Mouse (Mus musculus) hindbrain, embryonic 15.5 days (tissue): Measurements from ENCODE around the gene Gm47955. TPM values are rescaled to one million over a fixed set of nuclear protein-coding genes. Genes with fewer than 3 reads are reported as not detected.
"Not testable (repeated sequence)": the region's sequence is repeated elsewhere in the genome, so short reads cannot be mapped to it uniquely, and the experiment has no call there.

ENCODE experiments used
- ATAC-seq: fragments of 200-750 bp; cut with Nextera tagmentation; 2 replicates; pipeline ENCODE4 v1.8.0; 2017; ENCODE audit warnings: low read depth, moderate number of reproducible peaks, moderate TSS enrichment; ENCODE audit not compliant: low FRiP score
- H3K27ac ChIP-seq: fragments of 300-500 bp; sonication (generic); replicated peaks from 2 replicates; pipeline ENCODE4 v1.5.1; 2015; ENCODE audit warnings: mild to moderate bottlenecking, inconsistent platforms
- H3K27me3 ChIP-seq: fragments of 300-500 bp; sonication (generic); 2 replicates; pipeline ENCODE4 v1.6.1; 2015; ENCODE audit warnings: control low read depth, inconsistent platforms
- H3K36me3 ChIP-seq: fragments of 300-500 bp; sonication (generic); 2 replicates; pipeline ENCODE4 v1.6.1; 2015; ENCODE audit warnings: control low read depth, inconsistent platforms
- H3K4me1 ChIP-seq: fragments of 300-500 bp; sonication (generic); replicated peaks from 2 replicates; pipeline ENCODE4 v1.6.1; 2015; ENCODE audit warnings: control low read depth, inconsistent platforms
- H3K4me2 ChIP-seq: fragments of 300-500 bp; sonication (generic); 2 replicates; pipeline ENCODE4 v1.6.1; 2015; ENCODE audit warnings: moderate library complexity, mild to moderate bottlenecking, inconsistent platforms
- H3K4me3 ChIP-seq: fragments of 300-500 bp; sonication (generic); 2 replicates; pipeline ENCODE4 v1.5.1; 2015; ENCODE audit warnings: mild to moderate bottlenecking, inconsistent platforms
- H3K9ac ChIP-seq: fragments of 300-500 bp; sonication (generic); 2 replicates; pipeline ENCODE4 v1.6.1; 2015; ENCODE audit warnings: inconsistent platforms
- H3K9me3 ChIP-seq: fragments of 300-500 bp; sonication (generic); 2 replicates; pipeline ENCODE4 v1.6.1; 2016; ENCODE audit warnings: control low read depth, inconsistent platforms
- WGBS: fragments of 180-500 bp; shearing (Covaris S2); methylation state at CpG from one replicate; pipeline ENCODE4 v1.1.7; 2015; 5-methylcytosine and 5-hydroxymethylcytosine counted together
- polyA plus RNA-seq: library from polyadenylated mRNA; unstranded; fragments of >200 nt; fragmentation: Nextera tagmentation; extraction: Ambion mirVana; gene quantifications from 2 replicates; pipeline ENCODE4 v1.2.1, GENCODE M21; 2015

The Gm47955 gene
- polyA plus RNA-seq, 1 experiment from 2014 or later: not detected

DNA sequence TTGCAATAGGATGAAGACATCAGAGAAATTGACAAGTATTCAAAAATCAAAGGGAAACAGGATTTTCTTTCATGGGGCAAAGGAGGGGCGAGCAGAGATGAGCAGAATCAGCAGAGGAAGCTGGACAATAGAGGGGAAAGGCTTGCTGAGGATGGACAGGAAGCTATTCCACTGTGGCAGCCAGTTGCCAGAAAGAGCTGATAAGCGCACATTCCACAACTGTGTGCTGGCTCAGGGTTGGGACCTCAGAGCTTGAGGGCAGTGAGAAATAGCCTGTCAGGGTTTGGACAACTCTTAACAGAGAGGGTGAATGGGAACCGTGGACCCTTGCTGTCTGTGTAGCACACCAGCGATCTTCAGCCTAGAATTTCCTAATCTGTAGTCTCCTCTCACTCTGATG is 12.0 kb downstream of the Gm47955 start:
- Histone ChIP-seq H3K9me3 (no peaks in the 10 kb centered on the region), H3K9ac (no peak overlapping the region), H3K27me3 (no peaks in the 10 kb centered on the region), H3K4me3 (no peak overlapping the region), H3K27ac (no peak overlapping the region), H3K36me3 (no peaks in the 10 kb centered on the region), H3K4me1 (no peaks in the 10 kb centered on the region), H3K4me2 (no peak overlapping the region)
- 62% methylated on average over 4 of the region's 4 CpGs for WGBS
- no peak for ATAC-seq

DNA sequence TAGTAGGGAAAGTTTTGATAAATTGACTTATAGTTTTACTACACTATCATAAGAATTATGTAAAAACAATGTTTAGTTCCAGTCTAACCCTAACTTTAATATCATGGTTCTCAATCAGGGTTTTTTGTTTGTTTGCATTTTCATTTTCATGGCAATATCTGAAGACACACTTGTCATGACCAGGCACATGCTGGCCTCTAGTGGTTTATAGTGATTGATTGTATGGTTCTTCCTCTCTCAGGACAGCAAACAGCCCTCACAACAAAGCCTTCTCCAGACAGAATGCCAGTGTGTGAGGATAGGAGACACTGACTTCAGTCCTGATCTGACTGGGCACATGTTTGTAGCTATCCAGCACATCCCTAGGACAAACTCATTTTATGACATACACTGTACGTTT is 13.2 kb downstream of the Gm47955 start:
- no peaks in the 10 kb centered on the region for H3K9me3 ChIP-seq
- WGBS: 86% methylated on average over 1 of the region's 1 CpGs

DNA sequence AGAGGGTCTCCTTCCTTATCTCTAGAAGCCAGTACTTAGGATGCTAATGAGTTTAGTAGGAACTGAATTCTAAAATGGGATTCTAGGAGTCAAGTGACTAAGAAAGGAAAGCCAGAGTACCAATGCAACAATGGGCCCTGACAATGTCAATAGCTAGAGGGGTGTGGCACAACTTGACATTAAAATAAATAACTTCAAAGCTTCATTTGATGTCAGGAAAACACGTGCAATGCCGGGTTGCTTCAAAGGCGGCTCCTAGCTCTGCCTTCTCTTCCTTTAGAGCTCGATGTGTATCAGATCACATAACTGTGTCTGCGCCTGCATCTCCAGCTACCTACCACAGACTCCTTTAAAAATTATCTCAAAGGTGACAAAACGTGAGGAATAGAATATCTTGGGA is 13.8 kb downstream of the Gm47955 start:
- no peaks in the 10 kb centered on the region for H3K27me3 ChIP-seq
- no peaks in the 10 kb centered on the region for H3K9me3 ChIP-seq
- no peak overlapping the region for H3K4me3 ChIP-seq
- no peak overlapping the region for H3K27ac ChIP-seq
- ATAC-seq: no peak
- H3K36me3 ChIP-seq: no peaks in the 10 kb centered on the region
- H3K4me2 ChIP-seq: no peak overlapping the region
- 72% methylated on average over 6 of the region's 6 CpGs for WGBS
- H3K4me1 ChIP-seq: no peaks in the 10 kb centered on the region
- no peak overlapping the region for H3K9ac ChIP-seq

More for the DNA sequence above, 13.2 kb downstream of the Gm47955 start:
- Histone ChIP-seq H3K36me3 (no peaks in the 10 kb centered on the region), H3K27ac (peak overlapping the region; percentile 48), H3K4me1 (no peaks in the 10 kb centered on the region), H3K4me3 (no peak overlapping the region), H3K9ac (no peak overlapping the region), H3K27me3 (no peaks in the 10 kb centered on the region), H3K4me2 (no peak overlapping the region)
- ATAC-seq: no peak

DNA sequence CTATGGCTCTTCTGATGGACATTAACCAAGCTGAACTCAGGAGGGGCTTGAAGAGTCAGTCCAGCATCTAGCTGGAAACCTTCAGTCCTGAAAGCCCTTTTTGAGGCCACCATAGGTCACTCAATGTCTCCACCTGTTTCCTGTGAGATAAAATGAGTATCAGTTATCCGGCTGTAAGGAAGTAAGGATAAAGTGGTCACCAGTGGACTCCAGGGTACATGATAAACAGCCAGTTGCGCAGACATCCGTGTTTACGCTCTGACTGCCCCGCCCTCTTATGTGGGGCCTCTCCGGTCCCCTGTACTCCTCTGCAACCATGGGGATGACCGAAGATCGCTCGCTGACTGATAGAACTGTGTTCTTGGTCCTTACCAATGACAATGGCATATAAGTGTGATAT is 14.3 kb downstream of the Gm47955 start:
- Histone ChIP-seq H3K4me1 (no peaks in the 10 kb centered on the region), H3K9me3 (no peaks in the 10 kb centered on the region), H3K9ac (no peak overlapping the region), H3K36me3 (no peaks in the 10 kb centered on the region), H3K27ac (no peak overlapping the region), H3K4me2 (no peak overlapping the region), H3K4me3 (no peak overlapping the region), H3K27me3 (no peaks in the 10 kb centered on the region)
- ATAC-seq: no peak
- WGBS: 91% methylated on average over 9 of the region's 9 CpGs

DNA sequence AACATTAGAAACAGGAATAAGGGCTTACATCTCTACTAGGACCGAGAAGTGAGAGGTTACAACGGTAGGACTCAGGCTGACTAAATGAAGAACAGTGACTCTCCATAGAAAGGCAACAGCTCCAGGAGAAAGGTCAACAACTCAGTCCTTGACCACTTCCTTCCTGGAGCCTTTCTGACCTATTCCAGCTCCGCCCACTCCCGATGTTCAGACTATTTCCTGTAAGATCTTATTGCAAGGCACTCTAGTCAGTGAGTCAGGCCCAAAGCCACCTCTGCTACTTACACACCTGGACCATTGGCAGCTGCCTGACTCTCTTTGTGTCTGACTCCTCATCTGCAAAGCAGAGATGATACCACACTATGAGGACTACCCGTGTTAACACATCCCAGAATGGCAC is 15.7 kb downstream of the Gm47955 start:
- 87% methylated on average over 5 of the region's 5 CpGs for WGBS
- no peak overlapping the region for H3K9ac ChIP-seq
- no peak for ATAC-seq

DNA sequence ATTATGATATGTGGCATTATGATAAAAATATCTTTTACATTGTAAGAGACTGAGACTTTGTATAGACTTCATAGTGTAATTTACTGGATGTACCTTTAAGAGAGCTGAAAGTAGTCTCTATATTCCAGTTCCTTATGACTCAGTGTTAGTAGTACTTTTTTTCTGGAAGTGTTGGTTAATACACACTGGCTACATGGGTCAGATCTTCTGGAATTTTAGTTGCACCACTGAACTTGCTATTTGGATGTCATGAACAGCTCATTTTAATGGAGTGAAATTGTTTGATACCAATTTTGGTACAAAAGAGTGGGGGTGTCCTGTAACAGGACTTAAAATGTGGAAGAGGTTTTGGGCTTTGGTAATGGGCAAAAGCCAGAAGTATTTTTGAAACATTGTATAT is 17.8 kb downstream of the Gm47955 start:
- ATAC-seq: no peak
- no peak overlapping the region for H3K4me2 ChIP-seq
- no peak overlapping the region for H3K27ac ChIP-seq
- H3K27me3 ChIP-seq: no peaks in the 10 kb centered on the region
- H3K4me1 ChIP-seq: no peaks in the 10 kb centered on the region
- H3K36me3 ChIP-seq: no peaks in the 10 kb centered on the region
- no peak overlapping the region for H3K9ac ChIP-seq
- H3K9me3 ChIP-seq: no peaks in the 10 kb centered on the region
- no peak overlapping the region for H3K4me3 ChIP-seq

More for the DNA sequence above, 15.7 kb downstream of the Gm47955 start:
- Histone ChIP-seq H3K9me3 (no peaks in the 10 kb centered on the region), H3K4me3 (no peak overlapping the region), H3K4me1 (no peaks in the 10 kb centered on the region), H3K27ac (no peak overlapping the region), H3K27me3 (no peaks in the 10 kb centered on the region), H3K4me2 (no peak overlapping the region), H3K36me3 (no peaks in the 10 kb centered on the region)

DNA sequence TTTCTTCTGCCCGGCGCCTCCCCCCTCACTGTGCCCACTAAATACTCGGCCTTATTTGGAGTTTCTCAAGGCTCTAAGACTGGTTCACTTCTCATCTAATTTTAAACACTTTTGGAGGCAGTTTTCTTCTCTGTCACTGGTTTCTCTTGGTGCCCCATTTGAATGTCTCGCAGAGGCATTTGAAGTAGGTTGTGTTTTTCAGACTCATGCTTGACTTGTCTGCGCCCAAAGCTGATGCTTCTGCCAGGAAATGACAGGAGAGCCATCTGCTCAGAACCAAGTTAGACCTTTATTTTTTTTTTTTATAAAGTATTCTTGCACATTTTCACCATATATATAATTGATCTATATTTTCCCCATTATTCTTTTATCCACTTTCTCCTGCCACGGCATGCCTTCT is 26.7 kb downstream of the Gm47955 start:
- 94% methylated on average over 6 of the region's 6 CpGs for WGBS
- Histone ChIP-seq H3K4me2 (no peak overlapping the region), H3K36me3 (no peaks in the 10 kb centered on the region), H3K27ac (no peak overlapping the region), H3K4me1 (no peaks in the 10 kb centered on the region), H3K4me3 (no peak overlapping the region), H3K27me3 (no peaks in the 10 kb centered on the region), H3K9me3 (no peaks in the 10 kb centered on the region), H3K9ac (no peak overlapping the region)
- no peak for ATAC-seq

DNA sequence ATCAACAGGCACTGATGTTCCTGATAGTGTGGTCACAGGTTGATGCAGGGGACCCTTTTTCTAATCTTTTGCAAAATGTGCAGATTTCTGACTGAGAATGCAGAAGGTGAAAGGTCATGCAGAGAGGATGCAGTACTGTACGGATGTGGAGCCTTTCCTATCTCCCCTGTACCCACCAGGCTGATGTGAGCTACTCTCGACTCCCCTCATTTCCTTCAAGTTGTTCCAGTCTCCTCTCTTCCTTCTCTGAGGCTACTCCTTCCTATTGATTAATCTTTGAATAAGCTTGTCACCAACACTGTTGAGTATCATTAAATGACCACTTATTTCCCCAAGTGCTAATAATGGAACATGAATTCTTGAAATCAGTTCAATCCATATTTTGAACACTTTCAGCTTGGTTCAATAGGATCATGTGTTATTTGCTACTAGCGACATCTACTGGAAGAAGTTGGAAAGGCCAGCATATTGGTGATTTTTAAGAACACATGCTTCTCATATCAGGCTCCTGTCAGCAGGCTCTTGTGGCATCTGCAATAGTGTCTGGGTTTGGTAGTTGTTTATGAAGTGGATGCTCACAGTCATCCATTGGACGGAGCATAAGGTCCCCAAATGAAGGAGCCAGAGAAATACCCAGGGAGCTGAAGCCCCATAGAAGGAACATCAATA is 27.6 kb downstream of the Gm47955 start:
- ATAC-seq: peak; percentile 77; the same call in 1 of the 2 replicates
- no peaks in the 10 kb centered on the region for H3K27me3 ChIP-seq
- H3K9ac ChIP-seq: no peak overlapping the region
- H3K36me3 ChIP-seq: no peaks in the 10 kb centered on the region
- no peak overlapping the region for H3K4me2 ChIP-seq
- no peaks in the 10 kb centered on the region for H3K4me1 ChIP-seq
- WGBS: 31% methylated on average over 4 of the region's 4 CpGs
- H3K9me3 ChIP-seq: no peaks in the 10 kb centered on the region
- no peak overlapping the region for H3K4me3 ChIP-seq
- no peak overlapping the region for H3K27ac ChIP-seq

DNA sequence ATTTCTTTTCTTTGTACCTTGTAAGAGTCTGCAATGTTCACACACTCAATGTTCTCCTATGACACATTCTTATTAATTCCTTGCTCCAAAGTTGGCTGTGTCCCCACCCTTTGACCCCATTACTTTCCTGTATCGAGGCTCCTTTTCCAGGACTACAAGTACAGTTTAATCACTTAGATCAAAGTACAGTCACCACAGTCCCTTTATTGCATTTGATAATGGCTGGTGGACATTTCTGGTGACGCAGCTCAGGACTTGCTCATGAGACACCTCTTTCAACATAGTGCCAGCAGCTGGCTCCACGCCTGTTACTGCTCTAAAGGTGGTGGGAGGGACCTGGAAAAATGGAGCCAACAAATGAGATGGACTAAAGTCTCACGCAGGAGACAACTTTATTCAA is 31.0 kb downstream of the Gm47955 start:
- ATAC-seq: no peak
- H3K27me3 ChIP-seq: no peaks in the 10 kb centered on the region
- H3K27ac ChIP-seq: no peak overlapping the region
- H3K9me3 ChIP-seq: no peaks in the 10 kb centered on the region
- 68% methylated on average over 4 of the region's 4 CpGs for WGBS
- no peak overlapping the region for H3K4me2 ChIP-seq
- no peaks in the 10 kb centered on the region for H3K36me3 ChIP-seq
- H3K9ac ChIP-seq: no peak overlapping the region
- no peaks in the 10 kb centered on the region for H3K4me1 ChIP-seq
- H3K4me3 ChIP-seq: no peak overlapping the region

DNA sequence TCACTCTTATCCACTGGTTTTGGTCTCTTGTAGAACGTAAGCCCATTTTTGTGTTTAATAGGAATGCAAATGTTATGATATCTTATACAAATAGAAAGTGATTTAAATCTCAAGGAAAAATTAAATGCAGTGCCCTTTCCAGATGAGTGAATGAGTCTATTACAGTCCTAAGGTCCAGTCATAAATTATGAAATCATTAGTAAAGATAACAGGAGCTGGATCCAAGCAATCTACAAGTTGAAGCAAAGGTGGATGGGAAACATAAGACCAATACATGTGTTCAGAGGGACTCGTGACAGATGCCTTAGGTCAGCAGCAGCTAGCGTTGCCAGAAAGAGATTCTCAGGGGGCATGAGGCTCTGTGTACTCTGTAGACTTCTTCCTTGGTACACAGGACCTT is 31.5 kb downstream of the Gm47955 start:
- H3K27ac ChIP-seq: no peak overlapping the region
- no peak overlapping the region for H3K4me3 ChIP-seq
- no peaks in the 10 kb centered on the region for H3K27me3 ChIP-seq
- no peaks in the 10 kb centered on the region for H3K9me3 ChIP-seq
- no peaks in the 10 kb centered on the region for H3K4me1 ChIP-seq
- ATAC-seq: no peak
- no peak overlapping the region for H3K4me2 ChIP-seq
- H3K36me3 ChIP-seq: no peaks in the 10 kb centered on the region
- WGBS: 74% methylated on average over 3 of the region's 3 CpGs
- no peak overlapping the region for H3K9ac ChIP-seq

DNA sequence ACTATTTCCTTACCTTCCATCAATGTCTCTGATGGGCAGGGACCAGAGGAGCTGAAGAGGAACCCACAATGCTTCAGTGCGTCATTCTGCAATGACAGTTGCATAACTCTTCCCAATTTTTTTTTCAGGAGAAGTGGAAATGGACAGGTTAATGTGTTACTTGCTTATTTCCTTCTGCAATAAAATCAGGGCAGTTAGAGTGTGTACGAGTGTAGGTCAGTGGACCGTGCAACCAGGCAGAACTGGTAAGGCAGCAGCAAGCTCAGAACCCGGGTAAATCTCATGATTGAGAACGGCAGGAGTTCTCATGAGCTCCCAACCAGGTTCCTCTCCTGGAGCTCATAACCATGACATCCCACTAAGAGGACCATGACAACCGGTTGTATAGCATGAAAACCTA is 32.0 kb downstream of the Gm47955 start:
- WGBS: 90% methylated on average over 6 of the region's 6 CpGs
- Histone ChIP-seq H3K9ac (no peak overlapping the region), H3K9me3 (no peaks in the 10 kb centered on the region), H3K36me3 (no peaks in the 10 kb centered on the region), H3K4me2 (no peak overlapping the region), H3K4me1 (no peaks in the 10 kb centered on the region), H3K27ac (no peak overlapping the region), H3K27me3 (no peaks in the 10 kb centered on the region), H3K4me3 (no peak overlapping the region)
- no peak for ATAC-seq

DNA sequence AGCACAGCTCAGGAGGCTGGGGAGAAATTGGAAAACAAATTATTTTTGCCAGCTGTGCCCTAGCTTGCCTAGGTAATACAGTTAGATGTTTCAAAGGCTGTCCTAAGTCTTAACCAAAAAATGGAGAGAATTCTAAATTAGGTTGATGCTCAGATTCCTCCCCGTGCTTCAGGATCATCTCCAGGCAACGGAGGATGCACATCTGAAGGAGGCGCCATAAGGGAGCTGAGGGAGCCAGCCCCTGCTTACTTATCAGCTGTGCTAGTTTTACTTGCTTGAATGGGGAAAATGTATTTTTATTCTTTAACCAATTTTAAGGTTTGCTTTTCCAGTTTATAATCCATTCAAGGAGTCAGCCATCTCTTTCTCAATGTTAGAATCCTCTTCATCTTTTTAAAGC is 33.9 kb downstream of the Gm47955 start:
- H3K4me3 ChIP-seq: no peak overlapping the region
- WGBS: 85% methylated on average over 3 of the region's 3 CpGs
- ATAC-seq: no peak
- H3K9ac ChIP-seq: no peak overlapping the region
- no peaks in the 10 kb centered on the region for H3K36me3 ChIP-seq
- no peak overlapping the region for H3K4me2 ChIP-seq
- no peaks in the 10 kb centered on the region for H3K9me3 ChIP-seq
- H3K4me1 ChIP-seq: no peaks in the 10 kb centered on the region
- no peaks in the 10 kb centered on the region for H3K27me3 ChIP-seq
- no peak overlapping the region for H3K27ac ChIP-seq

DNA sequence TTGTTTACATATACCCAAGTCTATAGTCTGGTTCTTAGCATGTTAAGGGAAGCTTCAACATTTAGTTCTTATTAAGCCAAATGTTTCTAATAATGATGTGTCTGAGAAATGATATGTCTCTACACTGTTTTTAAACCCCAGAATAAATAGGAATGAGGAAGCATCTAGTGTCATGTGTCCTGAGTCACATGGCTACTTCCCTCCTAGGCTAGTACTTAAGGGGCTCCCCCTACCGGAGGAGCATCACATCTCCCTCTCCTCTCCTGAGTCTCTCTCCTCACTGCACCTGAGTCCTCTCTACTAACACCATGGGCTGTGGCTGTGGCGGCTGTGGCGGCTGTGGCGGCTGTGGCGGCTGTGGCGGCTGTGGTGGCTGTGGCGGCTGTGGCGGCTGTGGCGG is 40.2 kb downstream of the Gm47955 start, which contains the start of gene Gm47959:
TSS of gene Gm47959 (plus strand) at position 243 of the 400 bp plus-strand sequence.
- not testable (repeated sequence) for H3K36me3 ChIP-seq, H3K4me3 ChIP-seq, H3K4me1 ChIP-seq, ATAC-seq, H3K4me2 ChIP-seq, H3K27ac ChIP-seq, H3K9ac ChIP-seq, H3K9me3 ChIP-seq, H3K27me3 ChIP-seq
- WGBS: 96% methylated on average over 9 of the region's 9 CpGs
